Mouse (Mus musculus) c-Kit-positive CD71-positive TER-119-positive erythroid progenitor cells, embryonic 14.5 days (primary cell): ENCODE data around the gene Tigit.

Experiments
- DNase-seq: peaks from one replicate; pipeline ENCODE4 v3.0.0-alpha.2; 2013; ENCODE audit warnings: low spot score

The Tigit gene

DNA sequence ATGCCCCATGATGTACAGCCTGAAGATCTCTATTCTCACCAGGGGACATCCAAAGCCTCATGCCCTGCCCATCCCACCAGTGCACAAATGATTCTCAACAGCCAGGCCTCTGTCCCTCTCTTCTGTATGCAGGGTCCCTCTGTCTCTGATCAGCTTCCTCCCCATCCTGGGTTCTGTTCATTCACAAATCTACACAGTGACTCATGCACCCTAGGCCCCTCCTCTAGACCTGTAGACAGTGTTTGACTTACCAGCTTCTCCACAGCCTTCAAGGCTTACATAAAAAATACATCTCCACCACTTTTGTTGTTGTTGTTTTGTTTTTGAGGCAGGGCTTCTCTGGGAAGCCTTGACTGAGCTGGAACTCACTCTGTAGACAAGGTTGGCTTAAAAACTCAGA, 915 bp upstream of the Tigit start:
- no peak for DNase-seq

DNA sequence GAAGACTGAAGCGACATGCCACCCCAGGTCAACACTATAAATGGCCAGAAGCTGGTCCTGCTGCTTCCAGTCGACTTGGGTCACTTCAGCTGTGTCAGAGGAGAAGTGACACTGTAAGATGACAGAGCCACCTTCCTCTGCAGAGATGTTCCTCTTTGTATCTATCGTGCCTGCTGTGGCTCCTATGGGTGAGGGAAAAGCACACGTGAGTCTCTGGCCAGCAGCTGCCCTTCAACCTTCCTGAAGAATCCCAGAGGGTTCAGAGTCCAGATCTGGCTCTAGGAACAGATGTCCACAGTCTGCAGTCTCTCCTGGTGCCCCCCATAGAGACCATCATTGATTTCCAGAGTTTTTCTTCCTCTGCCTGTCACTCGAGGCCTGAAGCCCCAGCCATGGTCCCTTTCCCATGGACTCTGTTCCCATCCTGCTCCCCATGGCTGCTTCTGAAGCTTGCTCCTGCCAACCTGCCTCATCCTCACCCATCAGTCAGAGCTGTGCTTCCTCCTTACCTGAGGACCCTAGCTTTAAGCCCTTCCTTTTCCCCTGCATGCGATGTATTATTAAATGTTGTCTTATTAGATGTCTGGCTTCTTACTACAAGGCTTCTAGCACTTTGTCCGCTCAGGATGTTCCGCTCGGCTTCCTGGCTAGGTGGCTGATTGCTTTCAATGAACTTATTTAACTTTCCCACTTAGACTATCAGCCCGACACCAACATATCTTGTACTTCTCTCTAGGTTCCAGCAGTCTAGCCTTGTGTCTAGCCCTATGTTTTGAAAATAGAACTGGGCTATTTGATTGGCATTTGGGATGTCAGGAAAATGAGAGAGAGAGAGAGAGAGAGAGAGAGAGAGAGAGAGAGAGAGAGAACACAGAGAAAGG, 1.6 kb downstream of the Tigit start:
- DNase-seq: no peak

DNA sequence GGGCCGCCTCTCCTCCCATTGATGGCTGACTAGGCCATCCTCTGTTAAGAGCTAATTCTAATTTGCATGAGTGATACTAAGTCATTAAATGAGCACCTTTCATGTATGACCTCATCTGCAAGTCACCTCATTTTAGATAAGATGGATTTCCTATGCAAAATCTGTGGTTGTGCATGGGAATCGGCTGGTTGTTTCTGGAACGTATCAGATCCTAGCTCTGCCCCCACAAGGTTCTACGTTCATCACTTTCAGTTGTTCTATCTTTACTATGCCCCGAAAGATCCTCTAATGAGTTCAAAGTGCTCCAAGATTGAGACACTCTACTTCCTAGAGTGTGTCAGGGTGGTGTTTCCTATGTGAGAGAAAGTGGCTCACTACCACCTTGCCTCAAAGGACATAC, 2.4 kb downstream of the Tigit start:
- no peak for DNase-seq

DNA sequence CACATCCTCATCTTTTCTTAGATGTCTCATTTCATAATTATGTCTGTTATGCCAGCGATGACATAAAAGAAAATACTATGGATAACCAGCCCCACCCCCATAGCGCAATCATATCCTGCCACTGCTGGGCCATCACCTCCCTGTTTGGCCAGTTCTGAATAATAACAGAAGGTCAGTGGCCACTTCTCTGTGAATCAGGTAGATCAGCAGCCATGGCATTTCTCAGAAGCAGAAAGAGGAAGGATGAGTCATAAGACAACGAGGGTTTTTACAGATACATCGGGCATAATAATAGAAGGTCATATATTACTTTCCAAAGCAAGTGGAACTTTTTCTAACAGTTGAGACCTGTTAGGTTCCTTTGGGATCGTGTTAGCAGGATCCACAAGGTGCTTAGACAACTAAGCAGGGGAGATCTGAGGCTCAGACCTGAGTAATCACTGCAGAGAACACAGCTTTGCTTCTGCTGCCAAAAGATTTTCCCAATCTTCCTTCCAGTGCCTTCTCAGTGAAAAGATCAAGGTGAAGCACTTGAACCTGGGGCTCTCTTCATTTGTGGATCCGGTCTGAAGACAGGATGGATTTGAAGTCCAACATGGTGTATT, 8.7 kb downstream of the Tigit start:
- DNase-seq: no peak

DNA sequence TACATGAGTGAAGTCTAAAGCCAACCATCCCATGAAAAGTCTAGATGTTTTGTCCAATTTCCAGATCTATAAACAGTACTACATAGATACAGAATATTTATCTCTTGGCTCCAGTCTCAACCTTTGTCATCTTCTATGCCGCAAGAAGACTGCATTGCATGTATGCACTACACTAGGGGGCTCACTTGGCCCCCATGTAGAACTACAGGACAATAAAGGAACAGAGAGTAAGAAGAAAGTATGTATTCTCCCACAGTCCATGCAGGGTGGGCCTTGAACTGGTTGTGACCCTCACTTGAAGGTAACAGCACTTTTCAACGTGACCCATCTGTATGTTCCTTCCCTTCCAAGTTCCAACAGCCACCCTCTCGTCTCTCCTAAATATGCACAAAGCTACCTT, 9.7 kb downstream of the Tigit start:
- no peak for DNase-seq

DNA sequence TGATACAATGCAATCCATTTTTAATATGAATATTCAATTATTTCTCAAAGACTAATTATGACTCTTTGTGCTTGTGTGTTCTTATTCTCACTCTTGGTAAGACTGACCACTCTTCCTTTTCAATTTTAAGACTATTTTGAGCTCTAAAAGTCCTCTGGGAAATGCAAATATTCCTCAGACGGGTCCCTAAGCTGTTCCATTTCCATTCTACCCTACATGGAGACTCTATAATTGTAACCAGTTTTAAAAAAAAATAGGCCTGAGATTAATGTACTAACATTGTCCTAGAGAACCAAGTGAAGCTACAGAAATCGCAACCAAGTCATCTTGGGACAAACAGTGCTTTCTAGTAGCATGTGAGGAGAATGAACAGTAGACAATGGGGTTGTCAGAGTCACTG, 10.7 kb downstream of the Tigit start:
- DNase-seq: no peak

DNA sequence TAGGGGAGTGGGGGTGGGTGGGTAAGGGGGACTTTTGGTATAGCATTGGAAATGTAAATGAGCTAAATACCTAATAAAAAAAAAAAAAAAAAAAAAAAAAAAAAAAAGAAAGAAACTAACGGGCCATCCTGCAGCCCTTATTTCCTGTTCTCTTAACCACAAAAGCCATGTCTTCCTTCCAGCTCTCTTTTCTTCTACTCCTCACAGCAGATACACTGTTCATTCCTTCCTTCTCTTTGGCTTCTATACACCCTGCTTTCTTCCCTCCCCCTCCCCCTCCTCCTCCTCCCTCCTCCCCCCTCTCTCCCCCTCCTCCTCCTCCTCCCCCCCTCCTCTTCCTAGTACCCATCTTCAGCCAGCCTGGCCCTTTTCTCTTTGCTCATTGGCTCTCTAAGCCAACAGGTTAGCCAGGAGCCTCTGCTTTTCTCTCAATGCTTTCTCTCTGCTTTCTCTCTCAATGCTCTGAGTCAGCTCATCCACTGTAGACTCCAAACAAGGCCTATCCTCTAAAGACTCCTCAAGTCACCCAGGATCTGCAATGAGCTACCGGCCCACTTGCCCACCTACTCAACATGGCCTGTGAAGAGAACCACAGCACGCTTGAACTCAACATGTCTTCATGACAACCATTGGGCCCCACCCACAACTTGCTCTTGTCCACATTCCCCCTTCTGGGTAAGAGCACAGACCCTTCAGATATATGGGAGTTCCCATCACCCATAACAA, 13.4 kb downstream of the Tigit start:
- no peak for DNase-seq

DNA sequence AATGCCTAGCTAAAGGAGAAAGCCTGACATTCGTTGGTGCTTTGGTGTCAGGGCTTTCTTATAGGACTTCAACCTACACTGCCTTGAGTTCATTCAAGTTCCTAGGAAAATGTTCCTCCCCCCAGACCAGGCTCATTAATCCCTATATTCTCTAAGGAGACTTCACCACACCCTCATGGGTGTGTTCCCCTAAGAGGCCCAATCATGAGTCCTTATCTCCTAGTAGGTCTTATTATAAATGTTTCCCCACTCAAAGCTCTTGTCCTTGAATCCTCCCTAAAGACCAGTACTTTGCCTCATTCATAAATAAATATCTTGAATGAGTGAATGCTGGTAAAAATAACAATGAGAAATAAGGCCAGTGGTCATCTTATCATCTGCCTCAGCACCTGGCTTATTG, 16.3 kb downstream of the Tigit start:
- DNase-seq: no peak

DNA sequence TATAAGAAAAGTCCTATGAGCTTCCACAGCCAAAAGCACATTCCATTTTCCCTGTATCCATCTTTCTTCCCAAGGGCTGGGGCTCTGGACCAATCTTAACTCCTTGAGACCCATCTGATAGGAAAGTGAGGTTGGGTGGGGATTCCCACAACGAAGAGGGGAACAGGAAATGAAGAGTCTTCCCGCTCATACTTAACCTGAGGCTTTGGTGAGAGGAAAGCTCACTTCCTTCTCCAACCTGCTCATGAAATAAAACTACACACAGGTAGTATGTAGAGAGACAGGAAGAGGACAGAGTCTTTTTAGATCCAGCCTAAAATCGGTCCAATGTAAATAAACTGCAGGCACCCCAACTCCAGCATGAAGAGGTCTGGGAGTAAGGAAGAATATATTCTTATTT, 17.0 kb downstream of the Tigit start:
- no peak for DNase-seq

DNA sequence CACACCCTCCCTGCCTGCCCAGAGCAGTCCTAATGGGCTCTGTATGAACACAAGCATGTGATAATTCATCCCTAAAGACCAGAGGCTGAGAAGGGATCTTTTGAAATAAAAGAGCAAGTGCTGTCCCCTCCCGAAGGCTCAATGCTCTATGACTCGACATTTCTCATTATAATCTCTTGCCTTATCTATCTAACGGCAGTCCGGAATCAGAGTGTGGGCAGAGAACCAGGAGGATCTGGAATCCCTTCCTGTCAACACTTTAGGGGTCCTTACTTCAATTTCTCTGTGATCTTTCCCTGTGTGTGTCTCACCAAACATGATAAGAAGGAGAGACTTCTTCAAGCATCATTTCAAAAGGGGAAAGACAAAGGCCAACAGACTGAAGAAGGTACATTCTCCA, 18.1 kb downstream of the Tigit start:
- no peak for DNase-seq

DNA sequence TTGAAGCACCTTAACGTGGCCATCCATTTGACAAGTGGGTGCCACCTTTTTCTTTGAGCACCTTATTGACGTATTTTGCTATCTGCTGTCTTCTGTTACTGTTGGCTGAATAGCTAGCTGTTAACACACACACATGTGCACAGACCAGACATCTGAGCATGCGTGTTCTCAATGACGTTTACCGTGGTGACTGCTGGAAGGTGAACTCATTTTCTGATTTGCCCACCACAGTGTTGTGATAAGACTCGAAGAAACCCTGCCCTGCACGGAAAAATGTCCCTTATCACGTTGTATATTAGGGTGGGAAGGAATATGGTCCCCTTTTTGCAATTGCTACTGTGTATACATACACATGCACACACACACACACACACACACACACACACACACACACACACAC, 22.7 kb downstream of the Tigit start:
- DNase-seq: no peak

DNA sequence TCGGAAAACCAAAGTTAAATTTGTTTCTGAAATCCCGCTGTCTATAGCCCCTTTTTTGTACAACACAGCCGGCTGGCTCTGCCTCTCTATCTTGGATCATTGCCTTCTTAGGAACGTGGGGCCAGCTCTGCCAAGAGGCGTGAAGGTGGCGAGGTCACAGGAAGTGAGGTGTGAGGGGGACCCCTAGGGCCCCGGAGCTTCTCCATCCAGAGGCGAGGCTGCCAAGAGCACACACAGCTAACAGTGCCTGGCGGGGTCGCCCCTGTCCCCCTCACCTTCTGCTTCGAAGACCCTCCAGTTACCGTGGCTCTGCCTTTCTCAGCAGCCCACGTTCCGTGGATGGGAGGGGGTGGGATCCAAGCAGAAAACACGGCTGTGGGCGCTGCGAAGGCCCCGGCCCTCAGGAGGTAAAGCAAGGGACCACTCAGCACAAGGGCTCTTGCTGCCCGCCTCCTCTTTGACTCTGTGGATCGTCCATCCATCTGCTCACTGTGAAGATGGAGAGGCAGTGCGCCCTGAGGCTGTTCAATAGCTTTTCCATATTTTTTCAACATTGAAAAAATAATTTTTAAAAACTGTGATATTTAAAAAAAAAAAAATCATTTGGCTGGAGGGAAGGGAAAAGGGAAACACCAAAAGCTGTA, 25.4 kb downstream of the Tigit start:
- DNase-seq: no peak

DNA sequence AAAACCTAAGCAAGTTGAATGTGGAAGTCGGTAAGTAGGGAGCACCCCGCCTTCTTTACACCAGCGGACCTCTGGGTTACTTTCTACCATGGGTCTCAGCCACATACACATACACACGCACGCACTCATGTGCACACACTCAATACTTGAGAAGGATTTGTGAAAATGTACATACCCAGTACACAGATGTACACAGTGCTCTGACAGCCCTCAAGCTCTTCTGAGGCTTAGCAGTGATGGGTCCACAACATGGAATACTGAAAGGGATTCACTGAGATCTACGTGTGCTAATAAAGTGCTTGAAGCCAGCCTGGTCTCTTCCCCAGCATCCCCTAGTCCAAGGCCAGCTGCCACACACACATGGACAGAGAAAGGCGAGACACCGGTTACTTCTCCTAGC, 26.7 kb downstream of the Tigit start:
- no peak for DNase-seq

DNA sequence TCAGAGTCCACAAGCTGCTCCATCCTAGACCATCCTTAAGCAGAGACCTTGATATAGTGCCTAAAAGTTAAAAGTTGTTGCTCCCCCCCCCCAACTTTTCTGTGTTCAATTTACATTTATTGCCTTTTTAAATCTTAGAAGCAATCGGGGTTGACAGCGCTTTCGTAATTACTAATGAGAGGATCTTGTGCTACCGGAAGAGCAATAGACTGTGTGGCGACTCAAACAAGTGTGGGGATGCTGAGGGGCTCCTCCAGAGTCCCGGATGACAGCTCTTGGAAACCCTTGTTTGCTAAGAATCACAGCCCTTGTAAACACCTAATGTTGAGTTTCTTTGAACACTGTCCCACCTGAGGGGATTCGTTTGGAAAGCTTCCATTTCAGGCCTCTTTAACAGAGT, 29.9 kb downstream of the Tigit start:
- DNase-seq: no peak

DNA sequence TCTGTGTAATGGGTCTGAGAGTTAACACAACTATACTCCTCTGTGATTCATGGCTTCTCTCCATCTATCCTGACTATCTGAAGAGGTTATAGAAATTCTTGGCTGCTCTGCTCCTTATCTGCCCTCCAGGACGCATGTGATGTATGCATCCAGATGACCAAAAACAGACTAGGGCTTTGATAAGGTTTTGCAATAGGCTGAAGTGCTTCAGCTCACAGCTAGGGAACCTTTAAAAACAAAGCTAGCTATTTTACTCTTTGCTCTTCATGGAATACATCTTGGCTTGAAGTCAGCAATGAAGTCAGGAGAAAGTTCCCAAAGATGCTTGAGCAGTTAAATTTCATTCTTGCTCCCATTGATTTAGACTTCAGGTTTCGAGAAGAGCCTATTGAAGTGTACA, 32.2 kb downstream of the Tigit start:
- DNase-seq: no peak

DNA sequence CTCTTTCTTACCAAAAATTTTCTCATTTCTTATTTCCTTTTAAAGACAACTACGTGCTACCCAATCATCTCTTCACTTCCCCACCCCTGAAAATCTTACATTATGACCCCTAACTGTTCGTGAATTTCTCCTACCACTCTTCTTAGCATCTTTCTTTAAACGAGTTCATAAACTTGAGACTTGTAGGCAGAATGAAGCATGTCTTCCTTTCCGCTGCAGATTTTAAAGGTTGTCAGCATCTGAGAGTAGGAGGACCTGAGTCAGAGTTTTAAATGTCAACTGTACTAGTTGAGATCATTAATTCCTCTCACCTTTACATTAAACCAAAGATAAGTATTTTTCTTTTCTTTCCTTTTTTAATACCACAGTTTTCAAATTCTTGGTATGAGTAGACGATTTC, 35.3 kb downstream of the Tigit start:
- no peak for DNase-seq

DNA sequence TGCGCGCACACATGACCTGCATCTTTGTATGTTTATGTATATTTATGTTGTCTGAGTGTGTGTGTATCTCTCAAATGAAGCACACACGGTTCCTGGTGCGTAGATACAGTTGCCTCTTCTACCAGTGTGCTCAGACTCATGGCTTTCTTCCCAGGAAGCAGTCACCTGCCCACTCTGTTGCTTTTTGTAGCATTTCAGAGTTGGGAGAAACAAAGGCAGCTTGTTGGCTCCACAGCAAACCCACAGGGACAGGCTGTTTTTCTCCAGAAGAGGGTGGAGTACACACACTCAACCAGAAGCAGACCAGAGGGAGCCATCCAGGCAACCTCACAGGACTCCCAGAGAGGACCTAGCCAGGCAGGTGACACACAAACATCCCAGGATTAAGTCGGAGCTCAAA, 38.0 kb downstream of the Tigit start:
- no peak for DNase-seq

DNA sequence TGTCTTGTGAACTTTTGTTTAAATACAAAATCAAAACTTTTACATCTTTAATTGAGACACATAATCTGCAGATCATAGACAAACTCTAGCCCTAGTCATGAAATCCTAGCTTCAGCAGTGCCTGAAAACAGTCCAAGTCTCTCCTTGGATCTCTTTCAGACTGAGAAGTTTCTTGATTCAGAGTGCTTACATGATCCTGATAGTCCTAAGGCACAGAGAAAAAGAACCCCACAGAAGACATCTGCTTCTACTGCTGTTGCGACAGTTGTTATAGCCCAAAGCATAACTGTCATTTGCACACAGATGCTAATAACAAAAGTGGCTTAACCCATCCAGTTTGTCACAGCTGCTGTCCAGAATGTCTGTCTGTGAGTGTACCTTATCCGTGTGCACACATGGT, 38.7 kb downstream of the Tigit start:
- DNase-seq: no peak

DNA sequence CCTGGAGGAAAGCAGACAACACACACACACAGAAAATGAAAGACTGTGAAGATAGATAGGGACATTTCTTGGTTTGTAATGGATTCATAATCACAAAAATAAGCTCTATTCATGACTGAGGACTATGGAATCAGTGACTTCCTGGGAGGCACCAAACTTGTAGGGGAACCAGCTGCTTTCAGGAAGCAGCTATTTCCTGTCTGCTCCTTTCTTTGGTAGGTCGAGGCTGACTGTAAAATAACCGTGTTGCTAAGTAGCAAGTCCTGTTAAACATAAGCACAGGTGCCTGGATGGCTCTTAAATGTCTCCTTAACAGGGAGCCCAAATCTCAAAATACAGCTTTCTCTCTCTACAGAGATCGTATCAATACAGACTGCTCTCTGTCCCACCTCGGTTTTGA, 39.1 kb downstream of the Tigit start:
- DNase-seq: no peak

DNA sequence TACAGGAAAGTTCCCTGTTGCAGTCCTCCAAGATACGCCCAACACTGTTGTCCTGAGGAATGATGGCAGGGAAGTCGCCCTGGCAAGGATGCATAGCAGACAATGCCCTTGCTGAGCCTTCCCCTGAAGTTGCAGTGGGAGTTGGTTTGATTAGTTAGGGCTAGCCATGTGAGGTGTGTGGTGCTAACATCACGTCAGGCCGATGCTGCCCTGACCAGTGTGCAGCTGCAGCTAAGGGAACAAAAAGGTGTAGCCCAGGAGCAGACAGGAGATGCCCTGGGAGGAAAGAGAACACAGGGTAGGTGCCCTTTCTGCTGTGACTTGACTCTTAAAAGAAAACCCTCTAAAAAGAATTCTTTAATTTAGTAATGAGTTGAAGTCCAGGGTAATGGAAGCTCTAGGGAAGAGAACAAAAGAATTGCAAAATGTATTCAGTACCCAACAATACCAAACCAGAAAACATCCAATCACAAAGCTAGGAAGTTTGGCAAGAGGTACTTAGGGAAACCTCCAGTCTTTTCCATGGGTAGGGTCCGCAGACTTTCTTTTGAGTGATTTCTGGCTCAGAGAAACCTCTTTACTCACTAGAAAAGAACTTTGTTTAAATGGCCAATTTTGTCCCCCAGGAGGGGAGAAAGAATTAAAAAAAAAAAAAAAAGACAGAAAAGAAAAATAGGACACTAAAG, 40.5 kb downstream of the Tigit start:
- DNase-seq: no peak

DNA sequence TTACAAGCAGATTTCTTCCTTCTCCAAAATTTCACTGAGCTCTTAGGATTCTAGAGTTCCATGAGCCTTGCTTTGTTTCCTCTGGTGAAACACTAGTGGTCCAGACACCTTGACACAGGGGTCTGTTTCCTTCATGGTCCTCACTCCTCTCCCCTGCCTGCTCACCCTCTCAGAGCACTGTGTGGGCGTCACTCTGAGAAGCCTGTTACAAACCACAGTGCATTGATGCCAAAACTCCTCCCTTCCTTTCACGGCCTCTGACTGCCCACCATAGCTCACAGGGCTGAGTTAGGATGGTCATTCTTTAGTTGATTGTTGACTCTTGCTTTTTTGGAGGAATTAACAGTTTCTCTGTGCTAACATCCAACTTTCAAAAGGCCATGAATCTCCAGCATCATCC, 43.6 kb downstream of the Tigit start:
- DNase-seq: no peak

DNA sequence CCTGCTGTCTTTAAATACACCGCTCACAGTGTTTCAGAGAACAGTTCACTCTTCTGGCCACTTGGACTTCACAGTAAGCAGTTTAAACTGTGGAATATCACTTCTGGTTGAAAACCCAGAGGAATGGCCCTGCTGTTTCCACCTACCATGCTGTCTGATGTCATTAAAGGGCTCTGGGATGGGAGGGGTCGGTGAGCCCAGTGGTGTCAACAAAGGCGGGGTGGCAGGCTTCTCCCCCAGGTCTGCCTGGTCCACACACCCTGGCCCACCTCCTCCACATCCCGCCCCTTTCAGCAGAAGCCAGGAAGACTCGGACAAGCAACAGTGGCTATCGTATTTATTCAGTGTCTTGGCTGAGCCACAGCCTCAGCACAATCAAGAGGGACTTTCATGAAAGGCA, 44.7 kb downstream of the Tigit start:
- DNase-seq: no peak
